Mouse (Mus musculus) MEL (cell line): ENCODE measurements around the gene Rgs12. TPM values are rescaled to one million over a fixed set of nuclear protein-coding genes. Genes with fewer than 3 reads are reported as not detected.

Experiments
- DNase-seq: peaks from one replicate; pipeline ENCODE4 v3.0.0; 2011; ENCODE audit warnings: low read depth, low spot score
- H3K27ac ChIP-seq: 2 replicates; pipeline ENCODE4 v1.5.1; 2012; ENCODE audit warnings: low read depth, mild to moderate bottlenecking, control low read depth, low read length, moderate library complexity; ENCODE audit not compliant: control insufficient read depth
- H3K27me3 ChIP-seq, 2 experiments: fragments of 150-350 bp in 1 of 2; sonication (generic) in 1 of 2; 2 replicates each; pipeline ENCODE4 v1.6.1; 2012; ENCODE audit warnings: low read length in 2 of 2, mild to moderate bottlenecking in 2 of 2, improper control_type of control experiment in 1 of 2, moderate library complexity in 1 of 2; ENCODE audit not compliant: insufficient read depth in 2 of 2, control insufficient read depth in 1 of 2
- H3K36me3 ChIP-seq, 2 experiments: 2 replicates each; pipeline ENCODE4 v1.6.1; 2012 to 2014; ENCODE audit warnings: low read length in 2 of 2, improper control_type of control experiment in 1 of 2, inconsistent platforms in 1 of 2, mild to moderate bottlenecking in 1 of 2; ENCODE audit not compliant: insufficient read depth in 2 of 2, control insufficient read depth in 1 of 2
- H3K4me1 ChIP-seq, 2 experiments: fragments of 150-350 bp in 1 of 2; sonication (generic) in 1 of 2; 2 replicates each; pipeline ENCODE4 v1.6.1; 2012; ENCODE audit warnings: low read length in 2 of 2, improper control_type of control experiment in 1 of 2, mild to moderate bottlenecking in 1 of 2; ENCODE audit not compliant: insufficient read depth in 2 of 2, control insufficient read depth in 1 of 2
- H3K4me3 ChIP-seq, 2 experiments: fragments of 150-350 bp in 1 of 2; sonication (generic) in 1 of 2; 2 replicates each; pipeline ENCODE4 v1.5.1; 2012; ENCODE audit warnings: low read depth in 2 of 2, low read length in 2 of 2, mild to moderate bottlenecking in 2 of 2, moderate library complexity in 2 of 2, control low read depth in 1 of 2, improper control_type of control experiment in 1 of 2; ENCODE audit not compliant: control insufficient read depth in 1 of 2, insufficient read depth in 1 of 2
- H3K79me2 ChIP-seq: 2 replicates; pipeline ENCODE4 v1.6.1; 2012; ENCODE audit warnings: mild to moderate bottlenecking, low read length, moderate library complexity; ENCODE audit not compliant: control insufficient read depth, poor library complexity, insufficient read depth
- H3K9ac ChIP-seq: 2 replicates; pipeline ENCODE4 v1.6.1; 2012; ENCODE audit warnings: low read depth, mild to moderate bottlenecking, control low read depth, low read length, moderate library complexity; ENCODE audit not compliant: control insufficient read depth, poor library complexity, severe bottlenecking
- H3K9me3 ChIP-seq: fragments of 150-350 bp; sonication (generic); replicated peaks from 2 replicates; pipeline ENCODE4 v1.6.1; 2012; ENCODE audit warnings: mild to moderate bottlenecking, low read length, improper control_type of control experiment, moderate library complexity; ENCODE audit not compliant: insufficient read depth
- CHD2 ChIP-seq: IDR thresholded peaks from 2 replicates; pipeline ENCODE4 v1.6.1; 2011; ENCODE audit warnings: low read length, improper control_type of control experiment
- CTCF ChIP-seq, 3 experiments: IDR thresholded peaks in 2 of 3; conservative IDR thresholded peaks in 1 of 3; 2 replicates each; pipeline ENCODE4 v1.5.1; 2011 to 2012; ENCODE audit warnings: low read length in 3 of 3, low read depth in 2 of 3, mild to moderate bottlenecking in 2 of 3, improper control_type of control experiment in 1 of 3, inconsistent platforms in 1 of 3, mixed read lengths in 1 of 3, moderate library complexity in 1 of 3; ENCODE audit not compliant: control insufficient read depth in 1 of 3, insufficient read depth in 1 of 3, poor library complexity in 1 of 3, severe bottlenecking in 1 of 3
- ELF1 ChIP-seq: IDR thresholded peaks from 2 replicates; pipeline ENCODE4 v1.6.1; 2014; ENCODE audit warnings: low read depth, mild to moderate bottlenecking, inconsistent platforms, low read length, improper control_type of control experiment, moderate library complexity
- EP300 ChIP-seq, 2 experiments: IDR thresholded peaks; 2 replicates each; pipeline ENCODE4 v1.6.1; 2011; ENCODE audit warnings: improper control_type of control experiment in 2 of 2, low read length in 2 of 2, low read depth in 1 of 2, mild to moderate bottlenecking in 1 of 2
- ETS1 ChIP-seq: IDR thresholded peaks from 2 replicates; pipeline ENCODE4 v1.6.1; 2012; ENCODE audit warnings: low read depth, mild to moderate bottlenecking, inconsistent platforms, low read length, improper control_type of control experiment, moderate library complexity
- GABPA ChIP-seq: IDR thresholded peaks from 2 replicates; pipeline ENCODE4 v1.6.1; 2012; ENCODE audit warnings: low read depth, mild to moderate bottlenecking, inconsistent platforms, low read length, improper control_type of control experiment, moderate library complexity
- HCFC1 ChIP-seq: IDR thresholded peaks from 2 replicates; pipeline ENCODE4 v1.6.1; 2012; ENCODE audit warnings: low read depth, mild to moderate bottlenecking, inconsistent platforms, low read length, improper control_type of control experiment, moderate library complexity
- KAT2A ChIP-seq: conservative IDR thresholded peaks from 2 replicates; pipeline ENCODE4 v1.6.1; 2012; ENCODE audit warnings: low read depth, low read length, improper control_type of control experiment, inconsistent platforms
- MAFK ChIP-seq: IDR thresholded peaks from 2 replicates; pipeline ENCODE4 v1.6.1; 2011; ENCODE audit warnings: low read depth, mild to moderate bottlenecking, low read length, improper control_type of control experiment, borderline replicate concordance
- MAX ChIP-seq: IDR thresholded peaks from 2 replicates; pipeline ENCODE4 v1.6.1; 2011; ENCODE audit warnings: low read length, improper control_type of control experiment
- MEF2A ChIP-seq: IDR thresholded peaks from 2 replicates; pipeline ENCODE4 v1.6.1; 2014; ENCODE audit warnings: low read depth, mild to moderate bottlenecking, inconsistent platforms, low read length, improper control_type of control experiment; ENCODE audit not compliant: poor library complexity, insufficient replicate concordance, severe bottlenecking; ENCODE audit errors: extremely low read depth
- MYC ChIP-seq: IDR thresholded peaks from 2 replicates; pipeline ENCODE4 v1.6.1; 2011; ENCODE audit warnings: low read depth, mild to moderate bottlenecking, low read length, improper control_type of control experiment, moderate library complexity
- NELFE ChIP-seq: IDR thresholded peaks from 2 replicates; pipeline ENCODE4 v1.6.1; 2011; ENCODE audit warnings: low read depth, low read length, improper control_type of control experiment
- NRF1 ChIP-seq: IDR thresholded peaks from 2 replicates; pipeline ENCODE4 v1.6.1; 2014; ENCODE audit warnings: low read depth, mild to moderate bottlenecking, inconsistent platforms, low read length, improper control_type of control experiment, moderate library complexity; ENCODE audit not compliant: poor library complexity, insufficient read depth, severe bottlenecking
- POLR2A ChIP-seq, 2 experiments: IDR thresholded peaks; 2 replicates each; pipeline ENCODE4 v1.6.1; 2011 to 2012; ENCODE audit warnings: low read length in 2 of 2, mild to moderate bottlenecking in 2 of 2, control low read depth in 1 of 2, improper control_type of control experiment in 1 of 2, low read depth in 1 of 2, moderate library complexity in 1 of 2; ENCODE audit not compliant: control insufficient read depth in 1 of 2, insufficient read depth in 1 of 2, poor library complexity in 1 of 2
- POLR2AphosphoS5 ChIP-seq: IDR thresholded peaks from 2 replicates; pipeline ENCODE4 v1.6.1; 2012; ENCODE audit warnings: low read depth, borderline replicate concordance, mild to moderate bottlenecking, inconsistent platforms, low read length, moderate library complexity, mixed read lengths
- RAD21 ChIP-seq: IDR thresholded peaks from 2 replicates; pipeline ENCODE4 v1.6.1; 2011; ENCODE audit warnings: mild to moderate bottlenecking, low read depth, low read length, improper control_type of control experiment
- SIN3A ChIP-seq: IDR thresholded peaks from 2 replicates; pipeline ENCODE4 v1.6.1; 2012; ENCODE audit warnings: low read length, improper control_type of control experiment, inconsistent platforms
- SMC3 ChIP-seq: IDR thresholded peaks from 2 replicates; pipeline ENCODE4 v1.6.1; 2011; ENCODE audit warnings: low read depth, low read length, improper control_type of control experiment
- TBP ChIP-seq: IDR thresholded peaks from 2 replicates; pipeline ENCODE4 v1.8.0; 2011; ENCODE audit warnings: low read depth, low read length, improper control_type of control experiment
- ZC3H11A ChIP-seq: IDR thresholded peaks from 2 replicates; pipeline ENCODE4 v1.6.1; 2012; ENCODE audit warnings: low read depth, mild to moderate bottlenecking, inconsistent platforms, low read length, improper control_type of control experiment
- ZMIZ1 ChIP-seq: IDR thresholded peaks from 2 replicates; pipeline ENCODE4 v1.6.1; 2012; ENCODE audit warnings: low read depth, mild to moderate bottlenecking, inconsistent platforms, low read length, improper control_type of control experiment, moderate library complexity
- ZNF384 ChIP-seq: IDR thresholded peaks from 2 replicates; pipeline ENCODE4 v1.6.1; 2012; ENCODE audit warnings: low read depth, mild to moderate bottlenecking, inconsistent platforms, low read length, improper control_type of control experiment
- polyA plus RNA-seq, 2 experiments: library from polyadenylated mRNA; stranded (reverse) in 1 of 2; unstranded in 1 of 2; fragments of >175 nt in 1 of 2; fragments of >200 nt in 1 of 2; gene quantifications; 2 replicates each; pipeline versions ENCODE4 v1.2.1 to v1.2.4; 2012; ENCODE audit warnings: low replicate concordance in 2 of 2, low read depth in 1 of 2; ENCODE audit not compliant: insufficient read length in 2 of 2, insufficient read depth in 1 of 2, missing spikeins in 1 of 2
- total RNA-seq: library from RNA; depleted of rRNA; stranded (reverse); fragments of 300-350 nt; gene quantifications from 2 replicates; pipeline ENCODE4 v1.2.3, GENCODE M21; 2012

Rgs12 gene
- total and polyA plus RNA-seq, 3 experiments, result 11.9 to 15.4 TPM; not detected in 1

DNA sequence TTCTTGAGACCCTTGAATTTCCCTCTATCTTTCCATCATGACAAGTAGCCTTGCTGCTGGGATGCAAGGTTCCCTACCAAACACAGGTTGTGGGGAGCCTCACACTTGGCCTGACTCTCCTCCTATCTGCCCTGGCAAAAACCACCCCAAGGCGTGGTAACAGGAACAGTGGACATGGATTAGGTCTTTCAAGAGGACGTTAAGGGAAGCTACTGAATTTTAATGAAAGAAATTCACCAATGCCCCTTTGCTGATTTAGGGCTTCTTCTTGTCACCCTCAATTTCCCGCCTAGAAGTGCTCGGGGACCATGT is 38.8 kb upstream of the Rgs12 start (continued):
- no peak for TF ChIP-seq ZNF384
- no peak for TF ChIP-seq ZMIZ1
- no peak for TF ChIP-seq NELFE

DNA sequence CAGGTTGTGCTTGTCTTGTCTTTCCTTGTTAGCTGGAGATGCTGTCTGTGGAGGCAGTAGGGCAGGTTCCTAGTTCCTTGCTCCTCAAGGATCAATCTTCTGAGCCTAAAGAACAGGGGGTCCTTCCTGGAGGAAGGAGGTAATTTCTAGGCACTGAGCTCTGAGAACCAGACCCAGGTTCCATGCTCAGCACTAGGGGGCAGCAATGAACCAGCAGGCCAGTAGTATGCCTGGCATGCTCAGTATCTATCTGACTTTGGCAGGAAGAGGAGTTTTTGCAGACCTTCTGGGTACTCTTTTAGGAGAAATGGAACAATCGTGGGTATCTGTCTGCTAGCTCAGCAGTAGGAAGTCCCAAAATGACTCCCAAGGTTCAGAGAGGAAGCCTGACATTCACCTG is 33.4 kb upstream of the Rgs12 start:
- Histone ChIP-seq H3K4me1 (peaks cover 13 to 17% of the 10 kb centered on the region in 2 experiments), H3K27ac (no peak overlapping the region), H3K36me3 (peaks cover 0 to 16% of the 10 kb centered on the region in 2 experiments), H3K9me3 (no peaks in the 10 kb centered on the region), H3K4me3 (no peak overlapping the region), H3K9ac (no peak overlapping the region), H3K27me3 (no peaks in the 10 kb centered on the region), H3K79me2 (no peaks in the 10 kb centered on the region)
- DNase-seq, result peak; percentile 88
- TF ChIP-seq POLR2AphosphoS5, result no peak
- TF ChIP-seq MAFK, result no peak
- no peak for TF ChIP-seq CHD2
- TF ChIP-seq MEF2A, result no peak
- TF ChIP-seq ZC3H11A, result peak; percentile 98
- TF ChIP-seq KAT2A, result no peak
- TF ChIP-seq ZNF384, result no peak
- peak; percentile 99 for TF ChIP-seq RAD21
- TF ChIP-seq GABPA, result no peak
- 0 out of 2 replicates have a peak, but pooled peaks have one; percentile 24 for TF ChIP-seq HCFC1
- no peak for TF ChIP-seq ZMIZ1
- 0 out of 2 replicates have a peak, but pooled peaks have one; percentile 30 for TF ChIP-seq TBP
- TF ChIP-seq EP300 (IDR thresholded peaks at IDR 0.05; ENCODE audit: low read depth in 1 of 2, low read length in 2 of 2), result no peak
- TF ChIP-seq CTCF (IDR thresholded peaks at IDR 0.05 in 2 of 3, conservative IDR thresholded peaks at IDR 0.05 in 1 of 3; ENCODE audit: control insufficient read depth in 1 of 3, insufficient read depth in 1 of 3, low read depth in 2 of 3, low read length in 3 of 3, poor library complexity in 1 of 3, severe bottlenecking in 1 of 3), result peak; percentile 99 to 100 (median 99)
- no peak for TF ChIP-seq NRF1
- peak; percentile 67; the same call in 1 of the 2 replicates for TF ChIP-seq MYC
- no peak for TF ChIP-seq MAX
- TF ChIP-seq SMC3, result peak; percentile 99
- no peak for TF ChIP-seq POLR2A (IDR thresholded peaks at IDR 0.05; ENCODE audit: control insufficient read depth in 1 of 2, insufficient read depth in 1 of 2, low read depth in 1 of 2, low read length in 2 of 2, poor library complexity in 1 of 2)
- TF ChIP-seq ELF1, result peak; percentile 43; the same call in 1 of the 2 replicates
- TF ChIP-seq ETS1, result no peak
- TF ChIP-seq SIN3A, result peak; percentile 42; the same call in 1 of the 2 replicates
